Mouse (Mus musculus): ENCODE results near the gene Prune2.
"Not testable (repeated sequence)": the region's sequence is repeated elsewhere in the genome, so short reads cannot be mapped to it uniquely, and the experiment has no call there.

Gene Prune2

GRCm38 (mm10) chr19:17136677-17137460 is 181.0 kb downstream of the Prune2 start:
- DNase-seq: peak; percentile 61

GRCm38 (mm10) chr19:17137656-17138055 is 181.7 kb downstream of the Prune2 start:
- DNase-seq: no peak

GRCm38 (mm10) chr19:17138144-17138915 is 182.4 kb downstream of the Prune2 start:
- DNase-seq: no peak

GRCm38 (mm10) chr19:17140016-17140914 is 184.3 kb downstream of the Prune2 start:
- DNase-seq: no peak

GRCm38 (mm10) chr19:17143245-17143644 is 187.3 kb downstream of the Prune2 start:
- DNase-seq: no peak

GRCm38 (mm10) chr19:17144205-17144604 is 188.3 kb downstream of the Prune2 start:
- no peak for DNase-seq

- no peak for DNase-seq
Measured at GRCm38 (mm10) chr19:17150064-17150463, 194.1 kb downstream of the Prune2 start.

GRCm38 (mm10) chr19:17151781-17152180 is 195.9 kb downstream of the Prune2 start:
- DNase-seq: no peak

- DNase-seq: no peak
Measured at GRCm38 (mm10) chr19:17152461-17152860, 196.5 kb downstream of the Prune2 start.

- DNase-seq: no peak
Measured at GRCm38 (mm10) chr19:17153911-17154639, 198.2 kb downstream of the Prune2 start.

GRCm38 (mm10) chr19:17155216-17155615 is 199.3 kb downstream of the Prune2 start:
- DNase-seq: no peak

- no peak for DNase-seq
Measured at GRCm38 (mm10) chr19:17159676-17160075, 203.8 kb downstream of the Prune2 start.

GRCm38 (mm10) chr19:17160231-17160630 is 204.3 kb downstream of the Prune2 start:
- DNase-seq: no peak

GRCm38 (mm10) chr19:17163511-17163953 is 207.6 kb downstream of the Prune2 start:
- DNase-seq: no peak

GRCm38 (mm10) chr19:17166288-17166687 is 210.4 kb downstream of the Prune2 start:
- DNase-seq: no peak

GRCm38 (mm10) chr19:17168186-17168585 is 212.3 kb downstream of the Prune2 start:
- no peak for DNase-seq

- no peak for DNase-seq
Measured at GRCm38 (mm10) chr19:17169746-17170145, 213.8 kb downstream of the Prune2 start.

GRCm38 (mm10) chr19:17174501-17174900 is 218.6 kb downstream of the Prune2 start:
- not testable (repeated sequence) for DNase-seq

- no peak for DNase-seq
Measured at GRCm38 (mm10) chr19:17180506-17180905, 224.6 kb downstream of the Prune2 start.

GRCm38 (mm10) chr19:17194730-17195129 is 238.8 kb downstream of the Prune2 start:
- DNase-seq: no peak

- no peak for DNase-seq
Measured at GRCm38 (mm10) chr19:17199059-17199458, 243.1 kb downstream of the Prune2 start.

- no peak for DNase-seq
Measured at GRCm38 (mm10) chr19:17207141-17207540, 251.2 kb downstream of the Prune2 start.
